Mouse (Mus musculus) stomach, postnatal 0 days (tissue): ENCODE results near the gene Dpf3. TPM values are rescaled to one million over a fixed set of nuclear protein-coding genes. Genes with fewer than 3 reads are reported as not detected.

Experiments used
- ATAC-seq: fragments of 200-750 bp; cut with Nextera tagmentation; 2 replicates; pipeline ENCODE4 v1.8.0; 2017; ENCODE audit not compliant: low FRiP score, low TSS enrichment
- DNase-seq: peaks from one replicate; pipeline ENCODE4 v3.0.0-alpha.2; 2016; ENCODE audit warnings: low spot score
- H3K27ac ChIP-seq: fragments of 300-500 bp; sonication (generic); replicated peaks from 2 replicates; pipeline ENCODE4 v1.5.1; 2014; ENCODE audit warnings: mild to moderate bottlenecking, control low read depth
- H3K27me3 ChIP-seq: fragments of 300-500 bp; sonication (generic); 2 replicates; pipeline ENCODE4 v1.6.1; 2014; ENCODE audit warnings: low read length; ENCODE audit not compliant: control insufficient read depth, insufficient read depth
- H3K36me3 ChIP-seq: fragments of 300-500 bp; sonication (generic); 2 replicates; pipeline ENCODE4 v1.6.1; 2014; ENCODE audit warnings: low read length, mixed read lengths; ENCODE audit not compliant: control insufficient read depth, insufficient read depth
- H3K4me1 ChIP-seq: fragments of 300-500 bp; sonication (generic); replicated peaks from 2 replicates; pipeline ENCODE4 v1.6.1; 2014; ENCODE audit warnings: antibody characterized with exemption; ENCODE audit not compliant: control insufficient read depth, insufficient read depth
- H3K4me2 ChIP-seq: fragments of 300-500 bp; sonication (generic); replicated peaks from 2 replicates; pipeline ENCODE4 v1.6.1; 2014; ENCODE audit warnings: low read depth, mild to moderate bottlenecking, control low read depth, moderate library complexity
- H3K4me3 ChIP-seq: fragments of 300-500 bp; sonication (generic); 2 replicates; pipeline ENCODE4 v1.5.1; 2014; ENCODE audit warnings: low read depth, low read length, control low read depth
- H3K9ac ChIP-seq: fragments of 300-500 bp; sonication (generic); 2 replicates; pipeline ENCODE4 v1.6.1; 2014; ENCODE audit warnings: mild to moderate bottlenecking, low read length, control low read depth, mixed read lengths
- H3K9me3 ChIP-seq: fragments of 300-500 bp; sonication (generic); 2 replicates; pipeline ENCODE4 v1.6.1; 2016; ENCODE audit warnings: low read length; ENCODE audit not compliant: control insufficient read depth
- CTCF ChIP-seq: IDR thresholded peaks from 2 replicates; pipeline ENCODE4 v1.5.1; 2016; ENCODE audit warnings: antibody characterized with exemption, low read depth, mild to moderate bottlenecking, moderate library complexity
- EP300 ChIP-seq: optimal IDR thresholded peaks from 2 replicates; pipeline ENCODE3; 2016; ENCODE audit warnings: antibody characterized with exemption
- WGBS: fragments of 180-500 bp; shearing (Covaris S2); extraction: QIAGEN DNeasy Blood & Tissue Kit; methylation state at CpG from one replicate; pipeline ENCODE4 v1.1.7; 2014; 5-methylcytosine and 5-hydroxymethylcytosine counted together
- polyA plus RNA-seq: library from polyadenylated mRNA; unstranded; fragments of >200 nt; fragmentation: Nextera tagmentation; extraction: Ambion mirVana; gene quantifications from 2 replicates; pipeline ENCODE4 v1.2.1, GENCODE M21; 2015

Gene Dpf3
- polyA plus RNA-seq, 1 experiment from 2014 or later, result 3.0 TPM

GRCm38 (mm10) chr12:83496336-83496735 lies 8.8 kb upstream of the Dpf3 start:
- no peaks in the 10 kb centered on the region for H3K36me3 ChIP-seq
- 62% methylated on average over 4 of the region's 4 CpGs for WGBS
- no peak overlapping the region for H3K9ac ChIP-seq
- H3K4me2 ChIP-seq, result no peak overlapping the region
- H3K27me3 ChIP-seq, result no peaks in the 10 kb centered on the region
- ATAC-seq, result no peak
- no peaks in the 10 kb centered on the region for H3K9me3 ChIP-seq
- no peak overlapping the region for H3K4me3 ChIP-seq
- no peak overlapping the region for H3K27ac ChIP-seq
- no peaks in the 10 kb centered on the region for H3K4me1 ChIP-seq
- no peak for DNase-seq
- no peak for TF ChIP-seq CTCF
- TF ChIP-seq EP300, result no peak

DNA sequence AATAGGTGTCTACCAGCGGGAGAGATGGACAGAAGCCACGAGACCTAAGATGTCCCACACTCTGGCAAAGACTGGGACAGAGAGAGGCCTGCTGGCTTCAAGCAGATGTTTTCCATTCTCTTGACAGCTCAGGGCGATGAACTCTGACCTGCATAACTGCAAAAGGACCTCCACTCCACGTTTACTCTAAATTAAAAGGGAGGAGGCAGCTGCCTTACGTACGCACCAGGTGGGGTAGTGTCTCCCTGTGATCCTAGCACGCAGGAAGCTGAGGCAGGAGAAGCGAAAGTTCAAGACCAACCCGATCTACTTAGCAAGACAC lies 8.4 kb upstream of the Dpf3 start:
- H3K9me3 ChIP-seq, result no peaks in the 10 kb centered on the region
- 41% methylated on average over 9 of the region's 9 CpGs for WGBS
- no peaks in the 10 kb centered on the region for H3K27me3 ChIP-seq
- no peak for DNase-seq
- TF ChIP-seq CTCF (no peak), EP300 (no peak)
- no peaks in the 10 kb centered on the region for H3K36me3 ChIP-seq
- H3K9ac ChIP-seq, result no peak overlapping the region
- no peaks in the 10 kb centered on the region for H3K4me1 ChIP-seq
- H3K4me3 ChIP-seq, result no peak overlapping the region
- H3K4me2 ChIP-seq, result no peak overlapping the region
- H3K27ac ChIP-seq, result no peak overlapping the region
- ATAC-seq, result no peak

DNA sequence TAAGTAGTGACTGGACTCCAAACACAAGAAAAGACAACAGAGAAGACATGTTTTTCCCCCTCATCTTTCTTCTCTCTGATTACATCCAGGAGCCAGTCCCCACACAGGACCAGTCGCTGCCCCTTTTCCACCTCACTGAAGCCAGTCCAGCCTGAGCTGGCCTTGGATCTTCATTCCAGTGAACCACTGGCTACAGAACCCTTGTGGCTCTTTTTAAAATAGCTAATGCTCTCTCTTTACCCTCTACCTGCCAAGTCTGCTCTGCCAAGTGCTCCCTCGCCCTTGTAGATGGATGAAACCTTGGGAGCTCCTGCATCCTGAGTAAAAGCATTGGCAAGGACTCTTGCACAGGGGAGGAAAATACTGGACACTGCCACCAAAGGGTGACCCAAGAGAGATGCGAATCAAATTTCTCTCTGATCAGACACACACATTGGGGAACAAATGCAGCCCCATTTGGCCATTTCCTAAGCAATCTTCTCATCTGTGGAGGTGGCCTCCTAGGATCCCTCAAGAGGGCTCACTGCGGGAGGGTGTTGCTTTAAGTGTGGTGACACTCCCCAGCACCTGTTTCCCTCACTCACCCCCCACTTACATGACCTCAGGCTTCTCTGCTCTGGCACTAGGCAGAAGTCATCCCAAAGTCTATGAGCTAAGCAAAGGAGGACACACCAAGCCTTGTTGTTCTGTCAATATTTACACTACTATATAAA lies 7.9 kb upstream of the Dpf3 start:
- Histone ChIP-seq H3K27me3 (no peaks in the 10 kb centered on the region), H3K27ac (no peak overlapping the region), H3K9ac (no peak overlapping the region), H3K4me2 (no peak overlapping the region), H3K4me3 (no peak overlapping the region), H3K9me3 (no peaks in the 10 kb centered on the region), H3K36me3 (no peaks in the 10 kb centered on the region), H3K4me1 (no peaks in the 10 kb centered on the region)
- DNase-seq (no peak), ATAC-seq (no peak)
- TF ChIP-seq EP300 (no peak), CTCF (no peak)
- WGBS, result 66% methylated on average over 4 of the region's 4 CpGs

DNA sequence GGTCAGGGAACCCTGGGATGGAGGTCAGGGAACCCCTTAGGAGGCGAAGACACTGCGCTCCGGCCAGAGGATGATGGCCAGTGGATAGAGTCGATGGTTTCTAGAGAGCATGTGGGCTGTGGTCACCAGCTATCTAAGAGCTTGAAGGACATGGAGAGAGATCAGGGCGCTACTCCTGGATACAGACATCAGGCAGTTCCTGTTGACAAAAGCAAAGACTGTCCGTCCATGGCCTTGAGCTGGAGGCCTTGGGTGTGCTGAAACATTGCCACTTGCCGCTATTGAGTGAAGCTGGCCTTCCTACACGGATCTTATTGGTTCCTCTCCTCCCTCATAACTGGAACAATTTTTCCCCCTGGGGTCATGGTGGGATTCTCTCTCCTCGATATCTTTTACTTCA lies 6.7 kb upstream of the Dpf3 start:
- H3K4me1 ChIP-seq, result no peaks in the 10 kb centered on the region
- H3K9me3 ChIP-seq, result no peaks in the 10 kb centered on the region
- DNase-seq (no peak), ATAC-seq (no peak)
- no peaks in the 10 kb centered on the region for H3K36me3 ChIP-seq
- no peak overlapping the region for H3K9ac ChIP-seq
- WGBS, result 83% methylated on average over 9 of the region's 9 CpGs
- H3K27ac ChIP-seq, result no peak overlapping the region
- no peak overlapping the region for H3K4me3 ChIP-seq
- no peaks in the 10 kb centered on the region for H3K27me3 ChIP-seq
- H3K4me2 ChIP-seq, result no peak overlapping the region
- no peak for TF ChIP-seq EP300
- no peak for TF ChIP-seq CTCF

GRCm38 (mm10) chr12:83492808-83493207 lies 5.3 kb upstream of the Dpf3 start:
- Histone ChIP-seq H3K4me1 (no peaks in the 10 kb centered on the region), H3K36me3 (no peaks in the 10 kb centered on the region), H3K27ac (no peak overlapping the region), H3K9me3 (no peaks in the 10 kb centered on the region), H3K27me3 (no peaks in the 10 kb centered on the region), H3K9ac (no peak overlapping the region), H3K4me2 (no peak overlapping the region), H3K4me3 (no peak overlapping the region)
- TF ChIP-seq EP300 (no peak), CTCF (no peak)
- no peak for ATAC-seq
- DNase-seq, result no peak
- WGBS, result 67% methylated on average over 3 of the region's 3 CpGs

GRCm38 (mm10) chr12:83491609-83492008 lies 4.1 kb upstream of the Dpf3 start:
- 48% methylated on average over 1 of the region's 1 CpGs for WGBS
- Histone ChIP-seq H3K4me3 (no peak overlapping the region), H3K27me3 (no peaks in the 10 kb centered on the region), H3K4me2 (no peak overlapping the region), H3K36me3 (no peaks in the 10 kb centered on the region), H3K4me1 (no peaks in the 10 kb centered on the region), H3K9ac (no peak overlapping the region), H3K27ac (no peak overlapping the region), H3K9me3 (no peaks in the 10 kb centered on the region)
- no peak for TF ChIP-seq EP300
- TF ChIP-seq CTCF, result peak; percentile 66
- ATAC-seq (no peak), DNase-seq (no peak)
